Mouse (Mus musculus): ENCODE data around the gene Olfr1107.

The Olfr1107 gene

DNA sequence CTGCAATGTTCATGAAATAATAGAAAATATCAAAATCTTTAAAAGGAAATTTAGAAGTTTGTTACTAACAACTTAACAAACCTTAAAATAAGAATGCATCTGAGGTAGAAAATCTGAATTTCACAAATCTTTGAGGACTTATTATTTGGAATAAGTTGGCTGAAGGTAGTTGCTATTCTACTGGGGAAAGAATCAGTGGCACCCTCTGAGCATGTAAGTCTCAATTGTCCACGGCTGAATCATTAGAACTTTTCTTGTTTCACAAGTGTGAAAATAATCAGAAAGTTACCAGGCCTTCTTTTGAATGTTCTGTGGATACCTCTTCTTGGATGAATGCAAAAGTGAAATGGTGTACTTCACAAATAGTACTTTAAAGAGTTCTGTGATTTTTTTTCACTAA, at the start of gene Olfr1107:
Gene Olfr1107 (minus strand): TSS at position 101 of the 400 bp plus-strand sequence.
- no peak for DNase-seq (ENCODE audit: low spot score in 2 of 2)

GRCm38 (mm10) chr2:87114467-87114866, 38.9 kb upstream of the Olfr1107 start, which contains the start of gene Olfr259:
Gene Olfr259, minus strand, starts transcription at chr2:87114567.
- DNase-seq (ENCODE audit: low spot score in 2 of 2): no peak

GRCm38 (mm10) chr2:87095908-87096307, 20.3 kb upstream of the Olfr1107 start, which contains the start of gene Olfr1109:
Gene Olfr1109, minus strand, starts transcription at chr2:87096008.
- no peak for DNase-seq (ENCODE audit: low spot score in 2 of 2)

- no peak for DNase-seq (ENCODE audit: low spot score in 2 of 2)
Measured at GRCm38 (mm10) chr2:87052173-87052572, 23.4 kb downstream of the Olfr1107 start, which contains the start of gene Olfr1106. Gene Olfr1106, minus strand, starts transcription at chr2:87052273.

- DNase-seq (ENCODE audit: low spot score in 2 of 2): no peak
Measured at GRCm38 (mm10) chr2:87036431-87036830, 39.2 kb downstream of the Olfr1107 start, which contains the start of gene Olfr1105. Gene Olfr1105, minus strand, starts transcription at chr2:87036531.

DNA sequence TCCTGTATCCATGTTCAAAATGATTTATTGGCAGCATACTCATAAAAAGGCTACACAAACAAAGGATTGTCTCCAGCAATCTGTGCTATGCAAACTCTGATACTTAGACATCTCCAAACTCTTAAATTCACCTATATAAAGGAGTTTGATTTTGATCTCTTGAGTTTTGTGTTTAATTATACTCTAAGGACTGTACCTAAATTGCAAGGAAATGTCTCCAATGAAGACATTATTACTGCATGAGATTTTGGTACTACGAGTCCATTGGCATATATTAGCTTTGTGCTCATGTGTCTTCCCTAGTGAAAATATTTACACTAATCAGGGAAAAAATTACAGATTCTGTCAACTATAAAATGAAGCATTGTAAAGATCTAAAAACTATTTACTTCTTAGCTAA, 48.6 kb downstream of the Olfr1107 start, which contains the start of gene Olfr1104:
Gene Olfr1104 (minus strand): TSS at position 101 of the 400 bp plus-strand sequence.
- DNase-seq (ENCODE audit: low spot score in 2 of 2): no peak

Data from frontal cortex, postnatal 10 days (tissue).